Mouse (Mus musculus): ENCODE data around the gene Cisd3. TPM values are rescaled to one million over a fixed set of nuclear protein-coding genes. Genes with fewer than 3 reads are reported as not detected.

Cisd3 gene
- polyA plus RNA-seq, 1 experiment, result 13.5 TPM

GRCm38 (mm10) chr11:97658751-97659266, 26.8 kb upstream of the Cisd3 start:
- TF ChIP-seq POLR2A (IDR thresholded peaks at IDR 0.05; ENCODE audit: borderline replicate concordance, extremely low read depth, insufficient read depth, insufficient read length, poor library complexity, severe bottlenecking), result no peak
- no peak for TF ChIP-seq CTCF (IDR thresholded peaks at IDR 0.05; ENCODE audit: borderline replicate concordance, extremely low read depth, insufficient read depth, insufficient read length)
- DNase-seq (ENCODE audit: low read depth), result no peak

- TF ChIP-seq CTCF (IDR thresholded peaks at IDR 0.05; ENCODE audit: borderline replicate concordance, extremely low read depth, insufficient read depth, insufficient read length) (no peak), POLR2A (IDR thresholded peaks at IDR 0.05; ENCODE audit: borderline replicate concordance, extremely low read depth, insufficient read depth, insufficient read length, poor library complexity, severe bottlenecking) (no peak)
Observed at GRCm38 (mm10) chr11:97659267-97659989, 26.2 kb upstream of the Cisd3 start.

GRCm38 (mm10) chr11:97659990-97660714, 25.5 kb upstream of the Cisd3 start:
- DNase-seq (ENCODE audit: low read depth), result peak; percentile 89

More at GRCm38 (mm10) chr11:97659267-97659989, 26.2 kb upstream of the Cisd3 start:
- DNase-seq (ENCODE audit: low read depth), result no peak

GRCm38 (mm10) chr11:97660734-97661647, 24.6 kb upstream of the Cisd3 start:
- TF ChIP-seq POLR2A (IDR thresholded peaks at IDR 0.05; ENCODE audit: borderline replicate concordance, extremely low read depth, insufficient read depth, insufficient read length, poor library complexity, severe bottlenecking) (no peak), CTCF (IDR thresholded peaks at IDR 0.05; ENCODE audit: borderline replicate concordance, extremely low read depth, insufficient read depth, insufficient read length) (no peak)
- no peak for DNase-seq (ENCODE audit: low read depth)

More at GRCm38 (mm10) chr11:97659990-97660714, 25.5 kb upstream of the Cisd3 start:
- TF ChIP-seq POLR2A (IDR thresholded peaks at IDR 0.05; ENCODE audit: borderline replicate concordance, extremely low read depth, insufficient read depth, insufficient read length, poor library complexity, severe bottlenecking), result peak; percentile 63; the same call in 1 of the 2 replicates
- TF ChIP-seq CTCF (IDR thresholded peaks at IDR 0.05; ENCODE audit: borderline replicate concordance, extremely low read depth, insufficient read depth, insufficient read length), result no peak

- DNase-seq (ENCODE audit: low read depth), result peak; percentile 31
- TF ChIP-seq CTCF (IDR thresholded peaks at IDR 0.05; ENCODE audit: borderline replicate concordance, extremely low read depth, insufficient read depth, insufficient read length) (no peak), POLR2A (IDR thresholded peaks at IDR 0.05; ENCODE audit: borderline replicate concordance, extremely low read depth, insufficient read depth, insufficient read length, poor library complexity, severe bottlenecking) (no peak)
Observed at GRCm38 (mm10) chr11:97661648-97662133, 23.9 kb upstream of the Cisd3 start.

- TF ChIP-seq CTCF (IDR thresholded peaks at IDR 0.05; ENCODE audit: borderline replicate concordance, extremely low read depth, insufficient read depth, insufficient read length), result no peak
- no peak for DNase-seq (ENCODE audit: low read depth)
Observed at GRCm38 (mm10) chr11:97662207-97662892, 23.3 kb upstream of the Cisd3 start.

- TF ChIP-seq CTCF (IDR thresholded peaks at IDR 0.05; ENCODE audit: borderline replicate concordance, extremely low read depth, insufficient read depth, insufficient read length), result no peak
- peak; percentile 51; the same call in 1 of the 2 replicates for TF ChIP-seq POLR2A (IDR thresholded peaks at IDR 0.05; ENCODE audit: borderline replicate concordance, extremely low read depth, insufficient read depth, insufficient read length, poor library complexity, severe bottlenecking)
- peak; percentile 95 for DNase-seq (ENCODE audit: low read depth)
Observed at GRCm38 (mm10) chr11:97662893-97663527, 22.6 kb upstream of the Cisd3 start, which contains the start of gene Mllt6. Mllt6 (plus strand) TSS chr11:97663414.

GRCm38 (mm10) chr11:97663528-97664338, 21.9 kb upstream of the Cisd3 start:
- TF ChIP-seq POLR2A (IDR thresholded peaks at IDR 0.05; ENCODE audit: borderline replicate concordance, extremely low read depth, insufficient read depth, insufficient read length, poor library complexity, severe bottlenecking) (no peak), CTCF (IDR thresholded peaks at IDR 0.05; ENCODE audit: borderline replicate concordance, extremely low read depth, insufficient read depth, insufficient read length) (no peak)
- peak; percentile 78 for DNase-seq (ENCODE audit: low read depth)

- DNase-seq (ENCODE audit: low read depth), result no peak
- TF ChIP-seq CTCF (IDR thresholded peaks at IDR 0.05; ENCODE audit: borderline replicate concordance, extremely low read depth, insufficient read depth, insufficient read length) (no peak), POLR2A (IDR thresholded peaks at IDR 0.05; ENCODE audit: borderline replicate concordance, extremely low read depth, insufficient read depth, insufficient read length, poor library complexity, severe bottlenecking) (no peak)
Observed at GRCm38 (mm10) chr11:97664339-97664665, 21.3 kb upstream of the Cisd3 start.
